Mouse (Mus musculus) MEL (cell line): ENCODE data around the gene Gpcpd1. TPM values are rescaled to one million over a fixed set of nuclear protein-coding genes. Genes with fewer than 3 reads are reported as not detected.

Experiments used
- DNase-seq: peaks from one replicate; pipeline ENCODE4 v3.0.0; 2011; ENCODE audit warnings: low read depth, low spot score
- H3K27ac ChIP-seq: 2 replicates; pipeline ENCODE4 v1.5.1; 2012; ENCODE audit warnings: low read depth, mild to moderate bottlenecking, control low read depth, low read length, moderate library complexity; ENCODE audit not compliant: control insufficient read depth
- H3K27me3 ChIP-seq, 2 experiments: fragments of 150-350 bp in 1 of 2; sonication (generic) in 1 of 2; 2 replicates each; pipeline ENCODE4 v1.6.1; 2012; ENCODE audit warnings: low read length in 2 of 2, mild to moderate bottlenecking in 2 of 2, improper control_type of control experiment in 1 of 2, moderate library complexity in 1 of 2; ENCODE audit not compliant: insufficient read depth in 2 of 2, control insufficient read depth in 1 of 2
- H3K36me3 ChIP-seq, 2 experiments: 2 replicates each; pipeline ENCODE4 v1.6.1; 2012 to 2014; ENCODE audit warnings: low read length in 2 of 2, improper control_type of control experiment in 1 of 2, inconsistent platforms in 1 of 2, mild to moderate bottlenecking in 1 of 2; ENCODE audit not compliant: insufficient read depth in 2 of 2, control insufficient read depth in 1 of 2
- H3K4me1 ChIP-seq, 2 experiments: fragments of 150-350 bp in 1 of 2; sonication (generic) in 1 of 2; 2 replicates each; pipeline ENCODE4 v1.6.1; 2012; ENCODE audit warnings: low read length in 2 of 2, improper control_type of control experiment in 1 of 2, mild to moderate bottlenecking in 1 of 2; ENCODE audit not compliant: insufficient read depth in 2 of 2, control insufficient read depth in 1 of 2
- H3K4me3 ChIP-seq, 2 experiments: fragments of 150-350 bp in 1 of 2; sonication (generic) in 1 of 2; 2 replicates each; pipeline ENCODE4 v1.5.1; 2012; ENCODE audit warnings: low read depth in 2 of 2, low read length in 2 of 2, mild to moderate bottlenecking in 2 of 2, moderate library complexity in 2 of 2, control low read depth in 1 of 2, improper control_type of control experiment in 1 of 2; ENCODE audit not compliant: control insufficient read depth in 1 of 2, insufficient read depth in 1 of 2
- H3K79me2 ChIP-seq: 2 replicates; pipeline ENCODE4 v1.6.1; 2012; ENCODE audit warnings: mild to moderate bottlenecking, low read length, moderate library complexity; ENCODE audit not compliant: control insufficient read depth, poor library complexity, insufficient read depth
- H3K9ac ChIP-seq: 2 replicates; pipeline ENCODE4 v1.6.1; 2012; ENCODE audit warnings: low read depth, mild to moderate bottlenecking, control low read depth, low read length, moderate library complexity; ENCODE audit not compliant: control insufficient read depth, poor library complexity, severe bottlenecking
- H3K9me3 ChIP-seq: fragments of 150-350 bp; sonication (generic); replicated peaks from 2 replicates; pipeline ENCODE4 v1.6.1; 2012; ENCODE audit warnings: mild to moderate bottlenecking, low read length, improper control_type of control experiment, moderate library complexity; ENCODE audit not compliant: insufficient read depth
- BHLHE40 ChIP-seq: IDR thresholded peaks from 2 replicates; pipeline ENCODE4 v1.6.1; 2012; ENCODE audit warnings: low read depth, mild to moderate bottlenecking, inconsistent platforms, low read length, improper control_type of control experiment, borderline replicate concordance
- CHD1 ChIP-seq: IDR thresholded peaks from 2 replicates; pipeline ENCODE4 v1.6.1; 2012; ENCODE audit warnings: low read depth, mild to moderate bottlenecking, inconsistent platforms, low read length, improper control_type of control experiment
- CHD2 ChIP-seq: IDR thresholded peaks from 2 replicates; pipeline ENCODE4 v1.6.1; 2011; ENCODE audit warnings: low read length, improper control_type of control experiment
- CTCF ChIP-seq, 3 experiments: IDR thresholded peaks in 2 of 3; conservative IDR thresholded peaks in 1 of 3; 2 replicates each; pipeline ENCODE4 v1.5.1; 2011 to 2012; ENCODE audit warnings: low read length in 3 of 3, low read depth in 2 of 3, mild to moderate bottlenecking in 2 of 3, improper control_type of control experiment in 1 of 3, inconsistent platforms in 1 of 3, mixed read lengths in 1 of 3, moderate library complexity in 1 of 3; ENCODE audit not compliant: control insufficient read depth in 1 of 3, insufficient read depth in 1 of 3, poor library complexity in 1 of 3, severe bottlenecking in 1 of 3
- E2F4 ChIP-seq: IDR thresholded peaks from 2 replicates; pipeline ENCODE4 v1.6.1; 2011; ENCODE audit warnings: low read depth, low read length, improper control_type of control experiment, borderline replicate concordance
- ELF1 ChIP-seq: IDR thresholded peaks from 2 replicates; pipeline ENCODE4 v1.6.1; 2014; ENCODE audit warnings: low read depth, mild to moderate bottlenecking, inconsistent platforms, low read length, improper control_type of control experiment, moderate library complexity
- GABPA ChIP-seq: IDR thresholded peaks from 2 replicates; pipeline ENCODE4 v1.6.1; 2012; ENCODE audit warnings: low read depth, mild to moderate bottlenecking, inconsistent platforms, low read length, improper control_type of control experiment, moderate library complexity
- GATA1 ChIP-seq: IDR thresholded peaks from 2 replicates; pipeline ENCODE4 v1.6.1; 2011; ENCODE audit warnings: low read depth, low read length, improper control_type of control experiment
- HCFC1 ChIP-seq: IDR thresholded peaks from 2 replicates; pipeline ENCODE4 v1.6.1; 2012; ENCODE audit warnings: low read depth, mild to moderate bottlenecking, inconsistent platforms, low read length, improper control_type of control experiment, moderate library complexity
- JUND ChIP-seq: IDR thresholded peaks from 2 replicates; pipeline ENCODE4 v1.6.1; 2011; ENCODE audit warnings: low read depth, mild to moderate bottlenecking, improper control_type of control experiment, low read length
- KAT2A ChIP-seq: conservative IDR thresholded peaks from 2 replicates; pipeline ENCODE4 v1.6.1; 2012; ENCODE audit warnings: low read depth, low read length, improper control_type of control experiment, inconsistent platforms
- MAFK ChIP-seq: IDR thresholded peaks from 2 replicates; pipeline ENCODE4 v1.6.1; 2011; ENCODE audit warnings: low read depth, mild to moderate bottlenecking, low read length, improper control_type of control experiment, borderline replicate concordance
- MEF2A ChIP-seq: IDR thresholded peaks from 2 replicates; pipeline ENCODE4 v1.6.1; 2014; ENCODE audit warnings: low read depth, mild to moderate bottlenecking, inconsistent platforms, low read length, improper control_type of control experiment; ENCODE audit not compliant: poor library complexity, insufficient replicate concordance, severe bottlenecking; ENCODE audit errors: extremely low read depth
- MXI1 ChIP-seq: IDR thresholded peaks from 2 replicates; pipeline ENCODE4 v1.6.1; 2011; ENCODE audit warnings: mild to moderate bottlenecking, low read depth, low read length, improper control_type of control experiment
- MYB ChIP-seq: IDR thresholded peaks from 2 replicates; pipeline ENCODE4 v1.6.1; 2011; ENCODE audit warnings: mild to moderate bottlenecking, low read depth, low read length, improper control_type of control experiment
- MYC ChIP-seq: IDR thresholded peaks from 2 replicates; pipeline ENCODE4 v1.6.1; 2011; ENCODE audit warnings: low read depth, mild to moderate bottlenecking, low read length, improper control_type of control experiment, moderate library complexity
- NELFE ChIP-seq: IDR thresholded peaks from 2 replicates; pipeline ENCODE4 v1.6.1; 2011; ENCODE audit warnings: low read depth, low read length, improper control_type of control experiment
- POLR2A ChIP-seq, 2 experiments: IDR thresholded peaks; 2 replicates each; pipeline ENCODE4 v1.6.1; 2011 to 2012; ENCODE audit warnings: low read length in 2 of 2, mild to moderate bottlenecking in 2 of 2, control low read depth in 1 of 2, improper control_type of control experiment in 1 of 2, low read depth in 1 of 2, moderate library complexity in 1 of 2; ENCODE audit not compliant: control insufficient read depth in 1 of 2, insufficient read depth in 1 of 2, poor library complexity in 1 of 2
- POLR2AphosphoS2 ChIP-seq: IDR thresholded peaks from 2 replicates; pipeline ENCODE4 v1.6.1; 2011; ENCODE audit warnings: low read length, improper control_type of control experiment
- SIN3A ChIP-seq: IDR thresholded peaks from 2 replicates; pipeline ENCODE4 v1.6.1; 2012; ENCODE audit warnings: low read length, improper control_type of control experiment, inconsistent platforms
- SMC3 ChIP-seq: IDR thresholded peaks from 2 replicates; pipeline ENCODE4 v1.6.1; 2011; ENCODE audit warnings: low read depth, low read length, improper control_type of control experiment
- TAL1 ChIP-seq: IDR thresholded peaks from 2 replicates; pipeline ENCODE4 v1.6.1; 2012; ENCODE audit warnings: mild to moderate bottlenecking, inconsistent platforms, low read length, moderate library complexity, mixed read lengths
- UBTF ChIP-seq: IDR thresholded peaks from 2 replicates; pipeline ENCODE4 v1.6.1; 2012; ENCODE audit warnings: low read depth, mild to moderate bottlenecking, inconsistent platforms, low read length, improper control_type of control experiment, moderate library complexity, borderline replicate concordance; ENCODE audit not compliant: insufficient read depth
- USF1 ChIP-seq: IDR thresholded peaks from 2 replicates; pipeline ENCODE4 v1.6.1; 2014; ENCODE audit warnings: low read depth, mild to moderate bottlenecking, inconsistent platforms, low read length, improper control_type of control experiment, moderate library complexity
- USF2 ChIP-seq, 2 experiments: IDR thresholded peaks; 2 replicates each; pipeline ENCODE4 v1.6.1; 2011 to 2012; ENCODE audit warnings: improper control_type of control experiment in 2 of 2, low read length in 2 of 2, borderline replicate concordance in 1 of 2, inconsistent platforms in 1 of 2, low read depth in 1 of 2, mild to moderate bottlenecking in 1 of 2; ENCODE audit not compliant: insufficient read depth in 1 of 2
- ZC3H11A ChIP-seq: IDR thresholded peaks from 2 replicates; pipeline ENCODE4 v1.6.1; 2012; ENCODE audit warnings: low read depth, mild to moderate bottlenecking, inconsistent platforms, low read length, improper control_type of control experiment
- ZKSCAN1 ChIP-seq: IDR thresholded peaks from 2 replicates; pipeline ENCODE4 v1.6.1; 2012; ENCODE audit warnings: low read depth, mild to moderate bottlenecking, inconsistent platforms, low read length, improper control_type of control experiment, moderate library complexity
- ZNF384 ChIP-seq: IDR thresholded peaks from 2 replicates; pipeline ENCODE4 v1.6.1; 2012; ENCODE audit warnings: low read depth, mild to moderate bottlenecking, inconsistent platforms, low read length, improper control_type of control experiment
- polyA plus RNA-seq, 2 experiments: library from polyadenylated mRNA; stranded (reverse) in 1 of 2; unstranded in 1 of 2; fragments of >175 nt in 1 of 2; fragments of >200 nt in 1 of 2; gene quantifications; 2 replicates each; pipeline versions ENCODE4 v1.2.1 to v1.2.4; 2012; ENCODE audit warnings: low replicate concordance in 2 of 2, low read depth in 1 of 2; ENCODE audit not compliant: insufficient read length in 2 of 2, insufficient read depth in 1 of 2, missing spikeins in 1 of 2
- total RNA-seq: library from RNA; depleted of rRNA; stranded (reverse); fragments of 300-350 nt; gene quantifications from 2 replicates; pipeline ENCODE4 v1.2.3, GENCODE M21; 2012

Gene Gpcpd1
- total and polyA plus RNA-seq, 3 experiments, result 2.9 to 4.5 TPM; not detected in 1

DNA sequence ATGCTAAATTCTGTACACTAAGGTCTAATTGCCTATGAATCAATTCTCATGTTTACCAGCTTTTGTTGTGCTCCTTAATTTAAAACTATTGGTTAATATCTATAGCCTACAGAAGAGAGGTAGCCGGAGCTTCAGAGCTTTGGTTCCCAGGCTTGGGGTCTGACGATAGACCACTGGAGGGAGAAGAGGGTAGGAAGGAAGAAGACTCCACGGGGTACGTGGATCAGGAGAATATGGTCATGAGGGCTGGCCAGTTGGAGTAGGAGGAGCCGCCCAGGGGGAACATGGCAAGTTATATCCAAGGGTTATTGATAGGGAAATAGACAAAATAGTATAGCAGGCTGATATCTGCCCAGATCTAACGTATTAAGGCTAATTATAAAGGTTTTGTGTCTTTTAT is 17.8 kb downstream of the Gpcpd1 start:
- Histone ChIP-seq H3K9ac (no peak overlapping the region), H3K27ac (no peak overlapping the region), H3K27me3 (no peaks in the 10 kb centered on the region), H3K4me3 (no peak overlapping the region), H3K36me3 (peaks cover 0 to 8% of the 10 kb centered on the region in 2 experiments; a peak in 3 of 4 replicates), H3K4me1 (peaks cover 2 to 9% of the 10 kb centered on the region in 2 experiments; a peak in 2 of 4 replicates), H3K79me2 (no peaks in the 10 kb centered on the region), H3K9me3 (no peaks in the 10 kb centered on the region)
- DNase-seq, result no peak
- TF ChIP-seq SIN3A, result no peak
- TF ChIP-seq POLR2A (IDR thresholded peaks at IDR 0.05; ENCODE audit: control insufficient read depth in 1 of 2, insufficient read depth in 1 of 2, low read depth in 1 of 2, low read length in 2 of 2, poor library complexity in 1 of 2), result no peak
- TF ChIP-seq ELF1, result no peak

DNA sequence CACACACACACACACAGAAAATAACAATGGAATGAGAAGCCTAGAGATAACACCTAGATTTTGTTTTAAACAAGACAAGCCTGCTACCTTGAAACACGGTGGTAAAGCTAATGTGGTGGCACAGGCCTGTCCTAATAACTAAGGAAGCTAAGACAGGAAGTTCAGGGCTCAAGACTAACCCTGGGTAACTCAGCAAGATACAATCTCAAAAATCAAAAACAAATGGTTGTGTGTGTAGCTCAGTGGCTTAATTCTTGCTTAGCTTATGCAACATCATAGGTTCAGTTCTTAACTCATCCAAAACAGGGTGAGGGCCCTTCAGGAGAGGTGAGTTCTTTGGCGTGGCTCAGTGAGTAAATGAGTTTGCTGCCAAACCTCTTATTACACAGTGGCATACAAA is 20.1 kb downstream of the Gpcpd1 start:
- H3K27me3 ChIP-seq, result no peaks in the 10 kb centered on the region

DNA sequence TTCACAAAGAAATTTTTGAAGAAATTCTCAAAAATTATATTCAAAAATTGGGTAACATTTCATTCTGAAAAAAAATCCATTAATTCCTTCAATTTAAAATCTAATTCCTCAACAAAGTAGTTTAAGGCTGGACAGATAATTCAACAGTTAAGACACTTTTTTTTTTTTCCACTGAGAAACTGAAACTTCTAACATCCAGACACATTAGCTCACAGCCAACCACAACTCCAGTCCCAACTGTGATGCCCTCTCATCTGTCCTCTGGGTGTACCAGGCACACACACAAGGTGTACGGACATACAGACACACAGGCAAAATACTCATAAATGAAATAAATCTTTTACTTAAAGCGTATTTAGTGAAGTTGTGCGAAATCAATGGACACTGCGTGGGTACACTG is 25.7 kb downstream of the Gpcpd1 start:
- H3K27me3 ChIP-seq, result no peaks in the 10 kb centered on the region
- H3K4me1 ChIP-seq, result no peaks in the 10 kb centered on the region
- no peak for DNase-seq
- H3K79me2 ChIP-seq, result no peaks in the 10 kb centered on the region
- H3K27ac ChIP-seq, result no peak overlapping the region
- no peak overlapping the region for H3K4me3 ChIP-seq
- TF ChIP-seq USF1 (no peak), NELFE (no peak), GATA1 (no peak), CHD1 (no peak), ZNF384 (no peak), JUND (no peak), POLR2AphosphoS2 (no peak), MEF2A (no peak), E2F4 (no peak), MXI1 (no peak), SMC3 (no peak), MAFK (no peak), KAT2A (no peak), BHLHE40 (no peak), ZKSCAN1 (no peak), HCFC1 (no peak), USF2 (IDR thresholded peaks at IDR 0.05; ENCODE audit: borderline replicate concordance in 1 of 2, insufficient read depth in 1 of 2, low read depth in 1 of 2, low read length in 2 of 2) (no peak), CTCF (IDR thresholded peaks at IDR 0.05 in 2 of 3, conservative IDR thresholded peaks at IDR 0.05 in 1 of 3; ENCODE audit: control insufficient read depth in 1 of 3, insufficient read depth in 1 of 3, low read depth in 2 of 3, low read length in 3 of 3, poor library complexity in 1 of 3, severe bottlenecking in 1 of 3) (no peak), ZC3H11A (no peak)
- no peaks in the 10 kb centered on the region for H3K9me3 ChIP-seq
- peaks cover 0 to 4% of the 10 kb centered on the region in 2 experiments; a peak in 2 of 4 replicates for H3K36me3 ChIP-seq
- H3K9ac ChIP-seq, result no peak overlapping the region

More for the DNA sequence above, 20.1 kb downstream of the Gpcpd1 start:
- H3K27ac ChIP-seq, result no peak overlapping the region
- no peak for TF ChIP-seq MYB
- no peak for TF ChIP-seq ZNF384
- TF ChIP-seq CHD1, result no peak
- TF ChIP-seq USF2 (IDR thresholded peaks at IDR 0.05; ENCODE audit: borderline replicate concordance in 1 of 2, insufficient read depth in 1 of 2, low read depth in 1 of 2, low read length in 2 of 2), result no peak
- TF ChIP-seq USF1, result no peak
- no peak for TF ChIP-seq UBTF
- no peak for TF ChIP-seq MAFK
- no peak for TF ChIP-seq ELF1
- TF ChIP-seq NELFE, result no peak
- TF ChIP-seq MYC, result no peak
- no peak for TF ChIP-seq JUND
- TF ChIP-seq GABPA, result no peak
- TF ChIP-seq MXI1, result no peak
- no peak for TF ChIP-seq CHD2
- no peak for TF ChIP-seq BHLHE40
- TF ChIP-seq TAL1, result no peak
- H3K9me3 ChIP-seq, result no peaks in the 10 kb centered on the region
- H3K36me3 ChIP-seq, result peaks cover 0 to 4% of the 10 kb centered on the region in 2 experiments; a peak in 2 of 4 replicates
- H3K4me3 ChIP-seq, result no peak overlapping the region
- H3K79me2 ChIP-seq, result no peaks in the 10 kb centered on the region
- no peak for DNase-seq
- H3K9ac ChIP-seq, result no peak overlapping the region
- no peaks in the 10 kb centered on the region for H3K4me1 ChIP-seq
